Mouse (Mus musculus): ENCODE results near the gene Ckmt2. TPM values are rescaled to one million over a fixed set of nuclear protein-coding genes. Genes with fewer than 3 reads are reported as not detected.

Ckmt2 gene
- 0.68 and 1.2 TPM in 2 replicates for polyA plus RNA-seq (2012; rRNA removed)
- polyA plus RNA-seq (2014; fragmentation: Nextera tagmentation; extraction: Ambion mirVana), result 0.39 and 1.2 TPM in 2 replicates

DNA sequence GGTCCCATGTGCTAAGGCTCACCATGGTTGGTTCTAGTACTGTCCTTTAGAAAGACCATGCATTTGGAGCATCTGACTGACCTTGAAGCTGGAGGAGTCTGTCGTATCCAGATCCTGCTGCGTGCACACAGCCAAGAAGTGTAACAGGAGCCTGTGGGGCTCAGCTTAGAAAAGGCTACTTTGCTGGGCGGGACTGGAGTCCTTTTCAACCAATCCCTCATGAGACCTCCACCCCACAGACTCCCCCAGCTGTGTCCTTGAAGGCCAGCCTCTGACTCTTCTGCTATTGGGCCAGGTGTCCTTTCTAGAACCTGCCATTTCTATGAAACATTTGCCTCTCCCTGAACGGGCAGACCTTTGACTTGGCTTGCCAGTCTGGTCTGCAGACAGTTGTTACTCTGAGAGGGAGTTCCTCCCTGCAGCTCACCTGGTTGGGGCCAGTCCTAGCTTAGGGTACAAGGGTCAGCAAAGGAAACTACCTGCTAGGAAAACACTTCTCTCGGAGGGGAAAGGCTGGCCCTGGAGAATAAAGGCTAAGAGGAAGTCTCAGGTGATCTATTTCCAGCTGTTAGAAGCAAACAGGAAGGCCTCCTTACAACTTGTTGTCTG is at the start of gene Ckmt2:
Gene Ckmt2 (minus strand): TSS at position 145 of the 609 bp plus-strand sequence.
- WGBS, result 64% methylated on average over 5 of the region's 5 CpGs
- DNase-seq (ENCODE audit: low spot score), result no peak
- no peak within 1 kb of the TSS for H3K27ac ChIP-seq (replicated peaks; ENCODE audit: low read depth, low read length)

DNA sequence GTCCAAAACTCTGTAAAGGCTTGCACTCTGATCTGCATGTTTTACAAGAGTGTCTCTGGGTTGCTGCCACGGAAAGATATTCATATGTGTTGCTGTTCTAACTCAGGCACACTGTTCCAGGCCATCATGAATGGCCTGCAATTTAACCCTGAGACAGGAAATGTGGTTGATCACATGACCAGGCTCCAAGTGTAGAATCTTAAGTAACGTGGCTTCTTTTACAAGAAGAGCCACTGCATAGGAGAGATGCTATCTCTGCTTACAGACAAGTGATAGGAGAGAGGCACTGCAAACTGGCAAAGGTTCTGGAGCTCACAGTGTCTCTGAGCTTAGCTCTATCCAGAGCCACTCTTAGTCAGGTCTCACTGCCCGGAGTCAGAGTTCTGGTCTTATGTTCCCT is 44.3 kb upstream of the Ckmt2 start:
- no peaks in the 10 kb centered on the region for H3K36me3 ChIP-seq (ENCODE audit: control insufficient read depth, insufficient read depth, low read length)
- no peak overlapping the region for H3K4me3 ChIP-seq (replicated peaks; ENCODE audit: low read length)
- TF ChIP-seq POLR2A (IDR thresholded peaks at IDR 0.05; ENCODE audit: borderline replicate concordance, extremely low read depth, insufficient read depth, insufficient read length), result no peak
- WGBS, result 50% methylated on average over 3 of the region's 3 CpGs
- H3K27me3 ChIP-seq (ENCODE audit: control insufficient read depth, insufficient read depth, low read length), result no peaks in the 10 kb centered on the region
- H3K4me2 ChIP-seq (replicated peaks; ENCODE audit: low read depth, low read length, severe bottlenecking), result no peak overlapping the region
- no peaks in the 10 kb centered on the region for H3K4me1 ChIP-seq (ENCODE audit: control insufficient read depth, insufficient read depth, low read length)
- H3K27ac ChIP-seq (replicated peaks; ENCODE audit: low read depth, low read length), result no peak overlapping the region
- H3K9ac ChIP-seq (ENCODE audit: low read depth, low read length, severe bottlenecking), result no peak overlapping the region
- no peak for ATAC-seq (ENCODE audit: low FRiP score, low read depth)
- DNase-seq (ENCODE audit: low spot score), result no peak
- H3K9me3 ChIP-seq (ENCODE audit: control insufficient read depth, low read length), result no peaks in the 10 kb centered on the region

More for the DNA sequence above, at the start of gene Ckmt2:
- no peak within 1 kb of the TSS for H3K4me2 ChIP-seq (replicated peaks; ENCODE audit: low read depth, low read length, severe bottlenecking)
- peaks cover 6% of the 10 kb centered on the region; the same call in 1 of the 2 replicates for H3K4me1 ChIP-seq (ENCODE audit: control insufficient read depth, insufficient read depth, low read length)
- H3K9ac ChIP-seq (ENCODE audit: low read depth, low read length, severe bottlenecking), result no peak within 1 kb of the TSS
- no peaks in the 10 kb centered on the region for H3K36me3 ChIP-seq (ENCODE audit: control insufficient read depth, insufficient read depth, low read length)
- no peak for ATAC-seq (ENCODE audit: low FRiP score, low read depth)
- no peaks in the 10 kb centered on the region for H3K9me3 ChIP-seq (ENCODE audit: control insufficient read depth, low read length)
- no peaks in the 10 kb centered on the region for H3K27me3 ChIP-seq (ENCODE audit: control insufficient read depth, insufficient read depth, low read length)
- no peak within 1 kb of the TSS for H3K4me3 ChIP-seq (replicated peaks; ENCODE audit: low read length)
- TF ChIP-seq POLR2A (IDR thresholded peaks at IDR 0.05; ENCODE audit: borderline replicate concordance, extremely low read depth, insufficient read depth, insufficient read length), result no peak

DNA sequence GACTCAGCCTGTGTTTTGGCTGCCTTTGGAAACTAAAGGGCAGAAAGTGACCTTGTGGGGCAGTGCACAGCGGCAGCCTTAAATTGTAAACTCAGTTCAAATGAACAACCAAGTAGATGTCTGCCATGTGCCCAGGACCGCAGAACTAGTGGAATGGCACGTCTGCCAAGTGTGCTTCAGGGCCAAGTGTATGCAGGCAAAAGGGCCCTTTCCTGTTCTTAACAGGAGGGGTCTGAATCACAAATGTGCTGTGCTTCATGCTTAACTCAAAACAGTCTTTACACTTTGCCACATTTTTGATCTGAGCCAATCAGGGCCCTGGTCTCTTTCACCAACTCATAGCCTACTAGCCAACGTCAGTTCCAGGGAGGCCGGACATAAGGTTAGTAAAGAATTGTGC is 42.1 kb upstream of the Ckmt2 start:
- Histone ChIP-seq H3K4me2 (replicated peaks; ENCODE audit: low read depth, low read length, severe bottlenecking) (no peak overlapping the region), H3K27ac (replicated peaks; ENCODE audit: low read depth, low read length) (no peak overlapping the region), H3K4me3 (replicated peaks; ENCODE audit: low read length) (no peak overlapping the region), H3K4me1 (ENCODE audit: control insufficient read depth, insufficient read depth, low read length) (peaks cover 4% of the 10 kb centered on the region), H3K36me3 (ENCODE audit: control insufficient read depth, insufficient read depth, low read length) (no peaks in the 10 kb centered on the region), H3K9me3 (ENCODE audit: control insufficient read depth, low read length) (no peaks in the 10 kb centered on the region), H3K27me3 (ENCODE audit: control insufficient read depth, insufficient read depth, low read length) (no peaks in the 10 kb centered on the region), H3K9ac (ENCODE audit: low read depth, low read length, severe bottlenecking) (no peak overlapping the region)
- DNase-seq (ENCODE audit: low spot score) (no peak), ATAC-seq (ENCODE audit: low FRiP score, low read depth) (no peak)
- no peak for TF ChIP-seq POLR2A (IDR thresholded peaks at IDR 0.05; ENCODE audit: borderline replicate concordance, extremely low read depth, insufficient read depth, insufficient read length)
- WGBS, result 64% methylated on average over 5 of the region's 5 CpGs

DNA sequence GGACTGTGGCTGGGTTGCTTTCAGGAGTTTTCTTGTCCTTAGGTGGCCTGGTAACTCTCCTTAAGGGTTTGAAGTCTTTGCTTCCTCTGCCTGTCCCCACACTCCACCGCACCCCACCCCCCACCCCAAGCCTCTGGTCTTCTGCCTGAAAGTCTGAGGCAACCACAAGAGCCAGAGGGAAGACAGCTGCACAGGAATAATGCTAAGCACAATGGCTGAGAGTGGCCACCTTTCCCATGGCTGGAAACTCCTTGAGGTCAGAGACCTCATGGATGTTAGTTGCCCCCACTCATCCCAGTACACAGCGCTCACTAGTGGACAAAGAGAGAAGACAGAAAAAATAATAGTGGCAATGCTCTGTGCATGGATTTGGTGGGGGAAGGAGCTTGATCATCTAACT is 41.1 kb upstream of the Ckmt2 start:
- Histone ChIP-seq H3K9me3 (ENCODE audit: control insufficient read depth, low read length) (no peaks in the 10 kb centered on the region), H3K4me2 (replicated peaks; ENCODE audit: low read depth, low read length, severe bottlenecking) (no peak overlapping the region), H3K36me3 (ENCODE audit: control insufficient read depth, insufficient read depth, low read length) (no peaks in the 10 kb centered on the region), H3K27ac (replicated peaks; ENCODE audit: low read depth, low read length) (no peak overlapping the region), H3K27me3 (ENCODE audit: control insufficient read depth, insufficient read depth, low read length) (no peaks in the 10 kb centered on the region), H3K4me3 (replicated peaks; ENCODE audit: low read length) (no peak overlapping the region), H3K9ac (ENCODE audit: low read depth, low read length, severe bottlenecking) (no peak overlapping the region), H3K4me1 (ENCODE audit: control insufficient read depth, insufficient read depth, low read length) (peaks cover 4% of the 10 kb centered on the region)
- DNase-seq (ENCODE audit: low spot score) (no peak), ATAC-seq (ENCODE audit: low FRiP score, low read depth) (no peak)
- no peak for TF ChIP-seq POLR2A (IDR thresholded peaks at IDR 0.05; ENCODE audit: borderline replicate concordance, extremely low read depth, insufficient read depth, insufficient read length)
- 89% methylated on average over 2 of the region's 2 CpGs for WGBS

DNA sequence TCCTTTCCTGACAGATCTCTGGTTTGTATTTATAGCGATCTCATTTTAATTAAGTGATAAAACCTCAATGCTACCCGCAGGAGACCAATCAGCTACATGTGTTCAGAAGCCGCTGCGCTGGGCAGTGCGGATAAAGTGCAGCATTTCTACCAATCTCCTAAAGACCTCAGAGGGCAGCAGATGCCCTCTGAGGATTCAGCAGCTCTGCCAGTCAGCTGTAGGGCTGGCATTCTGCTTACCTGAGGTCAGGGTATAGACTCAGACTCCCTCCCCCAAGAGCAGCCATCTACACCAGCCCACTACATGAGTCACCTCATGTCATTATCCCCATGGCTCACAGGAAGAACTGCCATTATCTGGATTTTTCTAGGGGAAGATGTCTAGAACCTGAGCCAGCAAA is 39.6 kb upstream of the Ckmt2 start:
- TF ChIP-seq POLR2A (IDR thresholded peaks at IDR 0.05; ENCODE audit: borderline replicate concordance, extremely low read depth, insufficient read depth, insufficient read length), result no peak
- 23% methylated on average over 5 of the region's 5 CpGs for WGBS
- Histone ChIP-seq H3K36me3 (ENCODE audit: control insufficient read depth, insufficient read depth, low read length) (no peaks in the 10 kb centered on the region), H3K4me2 (replicated peaks; ENCODE audit: low read depth, low read length, severe bottlenecking) (peak overlapping the region; percentile 20), H3K27ac (replicated peaks; ENCODE audit: low read depth, low read length) (no peak overlapping the region), H3K4me1 (ENCODE audit: control insufficient read depth, insufficient read depth, low read length) (peaks cover 5% of the 10 kb centered on the region), H3K4me3 (replicated peaks; ENCODE audit: low read length) (no peak overlapping the region), H3K27me3 (ENCODE audit: control insufficient read depth, insufficient read depth, low read length) (no peaks in the 10 kb centered on the region), H3K9ac (ENCODE audit: low read depth, low read length, severe bottlenecking) (no peak overlapping the region), H3K9me3 (ENCODE audit: control insufficient read depth, low read length) (no peaks in the 10 kb centered on the region)
- ATAC-seq (ENCODE audit: low FRiP score, low read depth) (no peak), DNase-seq (ENCODE audit: low spot score) (no peak)

Measured in limb, embryonic 14.5 days (tissue).